Mouse (Mus musculus) testis, adult 2 months (tissue): ENCODE data around the gene Olfml2b. TPM values are rescaled to one million over a fixed set of nuclear protein-coding genes. Genes with fewer than 3 reads are reported as not detected.

Source experiments
- H3K27ac ChIP-seq: fragments of 200-500 bp; 2 replicates; pipeline ENCODE4 v1.5.1; 2012; ENCODE audit warnings: low read depth, low read length; ENCODE audit not compliant: control insufficient read depth, insufficient read depth
- H3K27me3 ChIP-seq: fragments of 200-500 bp; 2 replicates; pipeline ENCODE4 v1.6.1; 2012; ENCODE audit warnings: mild to moderate bottlenecking, low read length, moderate library complexity; ENCODE audit not compliant: control insufficient read depth, insufficient read depth
- H3K36me3 ChIP-seq: fragments of 200-500 bp; 2 replicates; pipeline ENCODE4 v1.6.1; 2012; ENCODE audit warnings: mild to moderate bottlenecking, low read length; ENCODE audit not compliant: control insufficient read depth, insufficient read depth
- H3K4me1 ChIP-seq: fragments of 200-500 bp; 2 replicates; pipeline ENCODE4 v1.6.1; 2012; ENCODE audit warnings: low read length; ENCODE audit not compliant: control insufficient read depth, insufficient read depth
- H3K4me3 ChIP-seq: fragments of 200-500 bp; 2 replicates; pipeline ENCODE4 v1.5.1; 2012; ENCODE audit warnings: low read depth, mild to moderate bottlenecking, low read length, moderate library complexity, mixed read lengths; ENCODE audit not compliant: control insufficient read depth
- CTCF ChIP-seq: fragments of 200-500 bp; IDR thresholded peaks from 2 replicates; pipeline ENCODE4 v1.5.1; 2012; ENCODE audit warnings: low read depth, mild to moderate bottlenecking, inconsistent platforms, low read length, moderate library complexity; ENCODE audit not compliant: control insufficient read depth, insufficient read depth, insufficient replicate concordance
- POLR2A ChIP-seq: fragments of 200-500 bp; IDR thresholded peaks from 2 replicates; pipeline ENCODE4 v1.6.1; 2012; ENCODE audit warnings: low read depth, mild to moderate bottlenecking, inconsistent platforms, low read length, moderate library complexity; ENCODE audit not compliant: control insufficient read depth
- polyA plus RNA-seq: library from polyadenylated mRNA; depleted of rRNA; stranded (reverse); fragments of >200 nt; gene quantifications from 2 replicates; pipeline ENCODE4 v1.2.3, GENCODE M21; 2012; rRNA removed

Olfml2b gene
- polyA plus RNA-seq, 1 experiment: 6.4 TPM

- Histone ChIP-seq H3K27ac (no peak overlapping the region), H3K4me3 (no peak overlapping the region), H3K4me1 (no peaks in the 10 kb centered on the region), H3K36me3 (no peaks in the 10 kb centered on the region), H3K27me3 (no peaks in the 10 kb centered on the region)
- TF ChIP-seq POLR2A (no peak), CTCF (no peak)
Observed at GRCm38 (mm10) chr1:170718133-170718810, 73.9 kb downstream of the Olfml2b start.

- TF ChIP-seq CTCF (no peak), POLR2A (no peak)
- H3K36me3 ChIP-seq: no peaks in the 10 kb centered on the region
- H3K27ac ChIP-seq: no peak overlapping the region
- no peaks in the 10 kb centered on the region for H3K4me1 ChIP-seq
- no peaks in the 10 kb centered on the region for H3K27me3 ChIP-seq
- no peak overlapping the region for H3K4me3 ChIP-seq
Observed at GRCm38 (mm10) chr1:170721560-170721959, 77.2 kb downstream of the Olfml2b start.

- Histone ChIP-seq H3K27me3 (no peaks in the 10 kb centered on the region), H3K4me3 (no peak overlapping the region), H3K27ac (no peak overlapping the region), H3K4me1 (0 out of 2 replicates have a peak, but pooled peaks cover 3% of the 10 kb centered on the region), H3K36me3 (no peaks in the 10 kb centered on the region)
- TF ChIP-seq CTCF: no peak
- TF ChIP-seq POLR2A: no peak
Observed at GRCm38 (mm10) chr1:170728524-170728923, 84.2 kb downstream of the Olfml2b start.

- H3K27ac ChIP-seq: no peak overlapping the region
- no peak overlapping the region for H3K4me3 ChIP-seq
- TF ChIP-seq POLR2A (no peak), CTCF (no peak)
- 0 out of 2 replicates have a peak, but pooled peaks cover 3% of the 10 kb centered on the region for H3K4me1 ChIP-seq
- H3K36me3 ChIP-seq: no peaks in the 10 kb centered on the region
- no peaks in the 10 kb centered on the region for H3K27me3 ChIP-seq
Observed at GRCm38 (mm10) chr1:170729267-170729962, 85.1 kb downstream of the Olfml2b start.

GRCm38 (mm10) chr1:170731865-170732595 lies 87.7 kb downstream of the Olfml2b start:
- no peaks in the 10 kb centered on the region for H3K27me3 ChIP-seq
- no peak overlapping the region for H3K4me3 ChIP-seq
- H3K36me3 ChIP-seq: no peaks in the 10 kb centered on the region
- H3K27ac ChIP-seq: no peak overlapping the region
- no peak for TF ChIP-seq POLR2A
- TF ChIP-seq CTCF: no peak
- peaks cover 10% of the 10 kb centered on the region for H3K4me1 ChIP-seq

Other genes with a start within 250 kb of the Olfml2b start
- gene Nos1ap, start 54.7 kb upstream of the Olfml2b start, polyA plus RNA-seq: 1.4 and 2.1 TPM in 2 replicates
- gene Atf6, start 223.2 kb downstream of the Olfml2b start, polyA plus RNA-seq: 5.5 and 6.3 TPM in 2 replicates
- gene Gm26620, start 240.5 kb downstream of the Olfml2b start, polyA plus RNA-seq: 0.99 and 1.5 TPM in 2 replicates
- gene Dusp12, start 241.0 kb downstream of the Olfml2b start, polyA plus RNA-seq: 4.4 and 6.2 TPM in 2 replicates